Mouse (Mus musculus) embryonic fibroblast, embryonic 13.5 days (primary cell): ENCODE measurements around the gene Tmem235.
A peak's percentile ranks its signal among the peaks of the same experiment; 100 is the strongest.

ENCODE experiments used
- CTCF ChIP-seq: IDR thresholded peaks from 2 replicates; pipeline ENCODE4 v1.5.1; 2011; ENCODE audit warnings: mild to moderate bottlenecking, control low read depth, low read length, moderate library complexity, borderline replicate concordance; ENCODE audit not compliant: insufficient read depth
- POLR2A ChIP-seq: IDR thresholded peaks from 2 replicates; pipeline ENCODE4 v1.6.1; 2011; ENCODE audit warnings: low read depth, mild to moderate bottlenecking, control low read depth, low read length, moderate library complexity

- TF ChIP-seq POLR2A, result no peak
- peak; percentile 95 for TF ChIP-seq CTCF
Measured at GRCm38 (mm10) chr11:117912684-117913352, 52.3 kb downstream of the Tmem235 start.
